Mouse (Mus musculus): Measurements from ENCODE around the gene Gm19426. TPM values are rescaled to one million over a fixed set of nuclear protein-coding genes. Genes with fewer than 3 reads are reported as not detected.

The Gm19426 gene
- 0.29 and 0.37 TPM in 2 replicates for polyA plus RNA-seq (2012; rRNA removed)

GRCm38 (mm10) chr2:84743561-84743960 lies at the start of gene Gm19426:
TSS of gene Gm19426 (minus strand) at chr2:84743655.
- no peak for DNase-seq (ENCODE audit: low read depth, low spot score)
- WGBS: 2% methylated on average over 25 of the region's 25 CpGs

- no peak for DNase-seq (ENCODE audit: low read depth, low spot score)
- WGBS: 91% methylated on average over 3 of the region's 3 CpGs
Observed at GRCm38 (mm10) chr2:84793154-84793553, 49.7 kb upstream of the Gm19426 start.

- DNase-seq (ENCODE audit: low read depth, low spot score): no peak
- WGBS: 37% methylated on average over 3 of the region's 3 CpGs
Observed at GRCm38 (mm10) chr2:84792516-84792915, 49.1 kb upstream of the Gm19426 start.

GRCm38 (mm10) chr2:84790418-84790817 lies 47.0 kb upstream of the Gm19426 start:
- WGBS: 62% methylated on average over 9 of the region's 9 CpGs
- no peak for DNase-seq (ENCODE audit: low read depth, low spot score)

- DNase-seq (ENCODE audit: low read depth, low spot score): no peak
- WGBS: 41% methylated on average over 3 of the region's 3 CpGs
Observed at GRCm38 (mm10) chr2:84788316-84788715, 44.9 kb upstream of the Gm19426 start.

- no peak for DNase-seq (ENCODE audit: low read depth, low spot score)
- WGBS: 77% methylated on average over 3 of the region's 3 CpGs
Observed at GRCm38 (mm10) chr2:84783840-84784566, 40.5 kb upstream of the Gm19426 start.

GRCm38 (mm10) chr2:84783315-84783714 lies 39.9 kb upstream of the Gm19426 start:
- DNase-seq (ENCODE audit: low read depth, low spot score): no peak
- WGBS: 70% methylated on average over 1 of the region's 1 CpGs

- WGBS: 30% methylated on average over 6 of the region's 6 CpGs
- no peak for DNase-seq (ENCODE audit: low read depth, low spot score)
Observed at GRCm38 (mm10) chr2:84779210-84779609, 35.8 kb upstream of the Gm19426 start.

GRCm38 (mm10) chr2:84777706-84778105 lies 34.3 kb upstream of the Gm19426 start:
- no peak for DNase-seq (ENCODE audit: low read depth, low spot score)

GRCm38 (mm10) chr2:84775665-84776064 lies 32.2 kb upstream of the Gm19426 start:
- WGBS: 75% methylated on average over 6 of the region's 6 CpGs
- no peak for DNase-seq (ENCODE audit: low read depth, low spot score)

More at GRCm38 (mm10) chr2:84777706-84778105, 34.3 kb upstream of the Gm19426 start:
- WGBS: 43% methylated on average over 3 of the region's 3 CpGs

GRCm38 (mm10) chr2:84775241-84775640 lies 31.8 kb upstream of the Gm19426 start, which contains the start of gene Serping1:
TSS of gene Serping1 (minus strand) at chr2:84775444.
- DNase-seq (ENCODE audit: low read depth, low spot score): no peak
- 71% methylated on average over 9 of the region's 9 CpGs for WGBS

GRCm38 (mm10) chr2:84774751-84775150 lies 31.3 kb upstream of the Gm19426 start:
- DNase-seq (ENCODE audit: low read depth, low spot score): no peak
- WGBS: 12% methylated on average over 15 of the region's 15 CpGs

GRCm38 (mm10) chr2:84773195-84773594 lies 29.7 kb upstream of the Gm19426 start:
- WGBS: 67% methylated on average over 5 of the region's 5 CpGs
- no peak for DNase-seq (ENCODE audit: low read depth, low spot score)

- no peak for DNase-seq (ENCODE audit: low read depth, low spot score)
- WGBS: 71% methylated on average over 4 of the region's 4 CpGs
Observed at GRCm38 (mm10) chr2:84772454-84772853, 29.0 kb upstream of the Gm19426 start.

- WGBS: 62% methylated on average over 6 of the region's 6 CpGs
Observed at GRCm38 (mm10) chr2:84770501-84770900, 27.0 kb upstream of the Gm19426 start.

GRCm38 (mm10) chr2:84762818-84763217 lies 19.4 kb upstream of the Gm19426 start:
- 43% methylated on average over 1 of the region's 1 CpGs for WGBS
- DNase-seq (ENCODE audit: low read depth, low spot score): no peak

More at GRCm38 (mm10) chr2:84770501-84770900, 27.0 kb upstream of the Gm19426 start:
- DNase-seq (ENCODE audit: low read depth, low spot score): no peak

GRCm38 (mm10) chr2:84762295-84762694 lies 18.8 kb upstream of the Gm19426 start:
- WGBS: 63% methylated on average over 4 of the region's 4 CpGs
- no peak for DNase-seq (ENCODE audit: low read depth, low spot score)

GRCm38 (mm10) chr2:84761840-84762239 lies 18.4 kb upstream of the Gm19426 start:
- DNase-seq (ENCODE audit: low read depth, low spot score): no peak
- WGBS: 63% methylated on average over 1 of the region's 1 CpGs

- no peak for DNase-seq (ENCODE audit: low read depth, low spot score)
- WGBS: 63% methylated on average over 3 of the region's 3 CpGs
Observed at GRCm38 (mm10) chr2:84761309-84761708, 17.9 kb upstream of the Gm19426 start.

GRCm38 (mm10) chr2:84760777-84761176 lies 17.3 kb upstream of the Gm19426 start:
- no peak for DNase-seq (ENCODE audit: low read depth, low spot score)
- WGBS: 55% methylated on average over 8 of the region's 8 CpGs

- WGBS: 1% methylated on average over 2 of the region's 2 CpGs
- no peak for DNase-seq (ENCODE audit: low read depth, low spot score)
Observed at GRCm38 (mm10) chr2:84758542-84759127, 15.2 kb upstream of the Gm19426 start.
